Mouse (Mus musculus): Measurements from ENCODE around the gene Ccdc191.

- TF ChIP-seq CTCF (IDR thresholded peaks at IDR 0.05; ENCODE audit: borderline replicate concordance, control insufficient read depth, extremely low read depth, insufficient read depth, low read length, poor library complexity) (no peak), POLR2A (IDR thresholded peaks at IDR 0.05; ENCODE audit: control insufficient read depth, extremely low read depth, insufficient read depth, low read length, poor library complexity) (no peak)
Observed at GRCm38 (mm10) chr16:43965781-43966389, 76.3 kb downstream of the Ccdc191 start.
